Mouse (Mus musculus): ENCODE measurements at regions not wholly inside any gene's neighbourhood (a gene's known extent, or its start where the extent isn't known, plus 50 kb on each side); places are given as distances from the start of the nearest gene placed in this dataset.
A peak's percentile ranks its signal among the peaks of the same experiment; 100 is the strongest.
"Not testable (repeated sequence)": the region's sequence is repeated elsewhere in the genome, so short reads cannot be mapped to it uniquely, and the experiment has no call there.

DNA sequence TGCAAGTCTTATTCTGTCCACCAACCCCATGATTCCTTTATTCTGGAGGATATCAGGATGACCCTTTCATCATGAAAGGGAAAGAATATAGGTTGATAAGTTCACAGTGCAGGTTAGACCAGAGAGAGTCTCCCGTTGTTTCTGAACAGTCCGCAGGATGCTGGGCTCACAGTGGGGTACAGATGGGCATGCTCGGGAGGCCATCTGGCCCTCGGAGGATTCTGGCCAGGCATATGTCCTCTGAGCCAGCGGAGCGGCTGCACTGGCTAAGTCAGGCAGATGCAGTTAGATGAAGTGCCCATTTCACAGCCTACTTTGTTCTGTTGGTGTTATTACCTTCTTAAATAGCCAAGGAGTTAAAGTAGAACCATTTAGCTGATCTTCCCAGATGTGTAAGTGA is 135.3 kb upstream of the Tas2r119 start:
- Histone ChIP-seq H3K36me3 (no peaks in the 10 kb centered on the region), H3K9me3 (no peaks in the 10 kb centered on the region), H3K9ac (no peak overlapping the region), H3K4me1 (0 out of 2 replicates have a peak, but pooled peaks cover 6% of the 10 kb centered on the region), H3K27ac (peak overlapping the region; percentile 78; the same call in 1 of the 2 replicates), H3K4me3 (replicated peaks) (no peak overlapping the region), H3K4me2 (no peak overlapping the region), H3K27me3 (replicated peaks) (no peaks in the 10 kb centered on the region)
- no peak for ATAC-seq (ENCODE audit: insufficient read depth, low FRiP score, low read depth)
- 76% methylated on average over 6 of the region's 6 CpGs for WGBS

DNA sequence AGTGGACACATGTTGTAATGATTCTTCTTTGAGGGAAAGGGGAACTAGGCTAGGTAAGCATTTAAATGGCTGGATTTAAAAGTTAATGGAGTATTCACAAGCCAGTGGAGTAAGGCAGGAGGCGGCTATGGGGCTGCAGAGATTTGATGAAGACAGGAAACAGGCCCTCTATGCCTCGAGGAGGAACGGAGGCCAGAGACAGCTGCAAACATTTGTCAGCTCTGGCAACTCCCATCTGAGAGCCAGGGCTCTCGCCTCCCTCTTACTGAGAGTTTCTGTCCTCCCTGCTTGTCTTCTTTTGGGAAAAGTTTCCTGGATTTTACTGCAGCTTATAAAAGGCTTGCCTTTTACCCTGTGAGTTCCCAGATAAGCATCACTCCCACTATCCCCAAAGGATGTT is 134.9 kb upstream of the Tas2r119 start:
- no peak overlapping the region for H3K4me2 ChIP-seq
- H3K9me3 ChIP-seq, result no peaks in the 10 kb centered on the region
- no peak overlapping the region for H3K9ac ChIP-seq
- no peaks in the 10 kb centered on the region for H3K36me3 ChIP-seq
- WGBS, result 24% methylated on average over 4 of the region's 4 CpGs
- H3K27ac ChIP-seq, result peak overlapping the region; percentile 86; the same call in 1 of the 2 replicates
- 0 out of 2 replicates have a peak, but pooled peaks cover 6% of the 10 kb centered on the region for H3K4me1 ChIP-seq
- peak; percentile 60 for ATAC-seq (ENCODE audit: insufficient read depth, low FRiP score, low read depth)
- no peaks in the 10 kb centered on the region for H3K27me3 ChIP-seq (replicated peaks)
- no peak overlapping the region for H3K4me3 ChIP-seq (replicated peaks)

DNA sequence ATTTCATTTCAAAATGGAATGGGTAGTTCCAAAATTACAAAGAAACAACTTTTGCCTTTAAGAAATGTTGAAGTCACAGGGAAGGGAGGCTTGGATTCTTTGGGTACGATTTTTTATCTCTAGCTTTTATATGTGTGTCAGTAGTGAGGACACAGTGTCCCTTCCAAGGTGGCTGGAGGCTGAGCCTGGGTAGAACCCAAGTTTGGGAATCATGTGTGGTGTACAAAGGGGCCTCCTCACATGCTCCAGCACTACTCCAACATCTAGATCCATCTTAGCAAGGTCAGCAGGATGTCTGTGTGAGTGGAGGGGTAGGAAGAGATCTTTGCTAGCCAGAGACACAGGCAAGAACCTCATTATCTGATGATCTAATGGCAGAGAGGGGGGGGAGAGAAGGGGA is 134.5 kb upstream of the Tas2r119 start:
- H3K4me2 ChIP-seq, result no peak overlapping the region
- peak overlapping the region; percentile 86 for H3K27ac ChIP-seq
- 35% methylated on average over 1 of the region's 1 CpGs for WGBS
- 0 out of 2 replicates have a peak, but pooled peaks have one; percentile 9 for ATAC-seq (ENCODE audit: insufficient read depth, low FRiP score, low read depth)
- H3K36me3 ChIP-seq, result no peaks in the 10 kb centered on the region
- H3K9ac ChIP-seq, result no peak overlapping the region
- no peak overlapping the region for H3K4me3 ChIP-seq (replicated peaks)
- H3K4me1 ChIP-seq, result 0 out of 2 replicates have a peak, but pooled peaks cover 6% of the 10 kb centered on the region
- H3K27me3 ChIP-seq (replicated peaks), result no peaks in the 10 kb centered on the region
- no peaks in the 10 kb centered on the region for H3K9me3 ChIP-seq

DNA sequence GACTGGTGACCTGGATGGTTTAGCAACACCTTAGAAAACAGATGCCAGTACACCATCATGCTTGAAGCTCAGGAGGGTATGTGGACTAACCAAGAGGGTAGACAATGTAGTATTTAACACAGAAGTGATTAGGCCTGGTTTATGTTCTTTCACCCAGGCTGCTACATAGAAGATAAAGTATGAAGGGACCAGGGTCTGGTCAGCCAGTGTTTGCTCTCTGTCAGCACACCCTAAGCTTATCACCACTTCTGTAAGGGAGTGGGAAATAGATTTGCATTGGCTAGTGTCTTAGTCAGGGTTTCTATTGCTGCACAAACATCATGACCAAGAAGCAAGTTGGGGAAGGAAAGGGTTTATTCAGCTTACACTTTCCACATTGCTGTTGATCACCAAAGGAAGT is 133.9 kb upstream of the Tas2r119 start:
- Histone ChIP-seq H3K4me2 (no peak overlapping the region), H3K36me3 (no peaks in the 10 kb centered on the region), H3K4me1 (0 out of 2 replicates have a peak, but pooled peaks cover 6% of the 10 kb centered on the region), H3K9ac (no peak overlapping the region), H3K9me3 (no peaks in the 10 kb centered on the region), H3K27me3 (replicated peaks) (no peaks in the 10 kb centered on the region), H3K4me3 (replicated peaks) (no peak overlapping the region), H3K27ac (peak overlapping the region; percentile 86)
- peak; percentile 75 for ATAC-seq (ENCODE audit: insufficient read depth, low FRiP score, low read depth)

DNA sequence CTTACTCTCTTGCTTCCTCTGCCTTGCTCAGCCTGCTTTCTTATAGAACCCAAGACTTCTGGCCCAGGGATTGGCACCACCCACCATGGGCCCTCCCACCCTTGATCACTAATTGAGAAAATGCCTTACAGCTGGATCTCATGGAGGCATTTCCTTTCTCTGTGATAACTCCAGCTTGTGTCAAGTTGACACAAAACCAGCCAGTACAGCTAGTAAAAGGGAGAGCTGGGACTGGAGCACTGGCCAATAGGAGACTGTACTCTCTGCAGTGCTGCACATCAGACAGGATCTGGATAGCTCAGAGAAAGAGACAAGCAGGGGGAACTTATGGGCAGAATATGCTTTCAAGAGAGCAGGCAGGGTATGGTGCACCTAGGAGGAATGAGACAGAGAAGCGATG is 133.4 kb upstream of the Tas2r119 start:
- WGBS, result 94% methylated on average over 1 of the region's 1 CpGs
- not testable (repeated sequence) for H3K4me2 ChIP-seq; H3K27me3 ChIP-seq (replicated peaks); H3K9me3 ChIP-seq; H3K9ac ChIP-seq; ATAC-seq (ENCODE audit: insufficient read depth, low FRiP score, low read depth); H3K4me3 ChIP-seq (replicated peaks); H3K4me1 ChIP-seq; H3K36me3 ChIP-seq
- 0 out of 2 replicates have a peak overlapping the region, but pooled peaks have one; percentile 86 for H3K27ac ChIP-seq

DNA sequence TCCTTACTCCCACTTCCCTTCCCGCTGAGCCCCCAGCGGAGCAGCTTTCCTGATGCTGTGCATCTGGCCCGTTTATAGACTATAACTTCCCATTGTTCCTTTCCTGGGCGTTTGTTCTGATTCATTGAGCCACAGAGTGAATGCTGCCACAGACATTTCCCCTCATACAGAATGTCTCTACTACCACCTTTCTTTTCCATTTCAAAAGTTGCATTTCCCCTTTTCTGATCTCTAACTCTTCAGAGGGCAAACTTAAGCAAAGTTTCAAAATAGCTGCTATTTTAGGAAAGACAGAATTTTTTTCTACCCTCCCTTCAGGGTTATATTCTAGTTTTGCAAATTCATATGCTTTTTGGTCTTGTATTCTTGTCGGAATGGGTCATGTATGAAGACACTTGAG is 128.3 kb upstream of the Tas2r119 start:
- Histone ChIP-seq H3K27me3 (replicated peaks) (no peaks in the 10 kb centered on the region), H3K4me3 (replicated peaks) (no peak overlapping the region), H3K9ac (no peak overlapping the region), H3K4me2 (no peak overlapping the region), H3K4me1 (0 out of 2 replicates have a peak, but pooled peaks cover under 1% of the 10 kb centered on the region), H3K36me3 (no peaks in the 10 kb centered on the region), H3K27ac (no peak overlapping the region), H3K9me3 (no peaks in the 10 kb centered on the region)
- 48% methylated on average over 5 of the region's 5 CpGs for WGBS
- no peak for ATAC-seq (ENCODE audit: insufficient read depth, low FRiP score, low read depth)

DNA sequence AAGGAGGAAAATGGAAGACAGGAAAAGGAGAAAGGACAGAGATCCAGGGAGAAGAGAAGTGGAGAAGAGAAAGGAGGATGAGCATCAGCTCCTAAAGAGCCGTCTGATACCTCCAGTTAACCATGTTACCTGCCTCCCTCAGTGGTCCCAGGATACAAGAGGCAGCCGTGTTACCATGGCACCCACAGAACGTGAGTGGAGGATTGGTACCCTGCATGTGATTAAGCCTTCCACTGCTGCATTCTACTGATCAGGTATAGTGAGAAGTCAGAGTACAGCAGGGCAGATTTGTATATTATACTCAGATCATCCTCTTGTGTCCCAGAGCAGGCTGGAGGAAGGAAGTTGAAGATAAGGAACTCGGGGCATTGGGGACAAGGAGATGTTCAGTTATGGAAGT is 115.5 kb upstream of the Tas2r119 start:
- 74% methylated on average over 4 of the region's 4 CpGs for WGBS
- H3K36me3 ChIP-seq, result no peaks in the 10 kb centered on the region
- H3K27me3 ChIP-seq (replicated peaks), result no peaks in the 10 kb centered on the region
- no peak overlapping the region for H3K4me3 ChIP-seq (replicated peaks)
- H3K9ac ChIP-seq, result no peak overlapping the region
- H3K4me2 ChIP-seq, result no peak overlapping the region
- no peaks in the 10 kb centered on the region for H3K9me3 ChIP-seq
- no peak for ATAC-seq (ENCODE audit: insufficient read depth, low FRiP score, low read depth)
- no peaks in the 10 kb centered on the region for H3K4me1 ChIP-seq
- no peak overlapping the region for H3K27ac ChIP-seq

DNA sequence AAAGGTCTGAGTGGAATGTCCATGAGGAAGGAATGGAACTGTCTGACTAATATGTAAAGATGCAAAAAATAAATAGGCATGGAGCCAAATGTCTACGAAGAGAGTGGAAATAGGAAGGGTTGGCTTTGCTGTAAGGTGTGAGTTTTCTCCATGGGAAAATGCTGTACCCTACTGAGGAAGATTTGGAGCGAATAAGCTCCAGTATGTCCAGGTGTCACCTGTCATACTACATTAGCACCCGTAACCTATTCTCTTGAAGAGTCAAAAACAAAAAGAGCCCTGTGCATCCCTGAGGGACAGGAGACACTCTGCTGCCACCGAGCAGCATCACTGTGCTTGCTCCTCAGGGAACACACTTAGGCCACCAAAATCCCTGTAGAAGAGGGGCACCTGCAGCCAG is 95.0 kb upstream of the Tas2r119 start:
- H3K4me1 ChIP-seq, result no peaks in the 10 kb centered on the region
- no peak overlapping the region for H3K4me3 ChIP-seq (replicated peaks)
- H3K36me3 ChIP-seq, result no peaks in the 10 kb centered on the region
- H3K27me3 ChIP-seq (replicated peaks), result no peaks in the 10 kb centered on the region
- no peak overlapping the region for H3K27ac ChIP-seq
- ATAC-seq (ENCODE audit: insufficient read depth, low FRiP score, low read depth), result no peak
- H3K4me2 ChIP-seq, result no peak overlapping the region
- 86% methylated on average over 4 of the region's 4 CpGs for WGBS
- no peak overlapping the region for H3K9ac ChIP-seq
- no peaks in the 10 kb centered on the region for H3K9me3 ChIP-seq

DNA sequence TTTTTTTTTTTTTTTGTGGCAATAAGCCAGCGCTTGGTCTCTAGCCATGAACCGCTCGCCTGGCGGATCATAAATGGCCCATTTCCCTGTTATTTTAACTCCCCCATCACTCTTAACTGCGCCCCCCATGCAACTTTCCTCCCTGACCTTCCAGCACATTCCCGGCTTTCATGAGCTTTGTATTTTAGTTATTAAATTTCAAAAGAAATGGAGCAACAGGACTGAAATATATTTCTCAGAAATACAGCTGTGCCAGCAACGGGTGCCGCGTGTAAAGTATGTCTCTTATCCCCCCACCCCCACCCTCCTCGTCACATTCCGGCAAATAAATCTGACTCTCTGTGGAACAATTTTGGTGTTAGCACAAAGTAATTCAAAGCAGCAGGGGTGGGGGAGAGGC is 83.2 kb upstream of the Tas2r119 start:
- H3K27me3 ChIP-seq (replicated peaks), result no peaks in the 10 kb centered on the region
- WGBS, result 56% methylated on average over 11 of the region's 11 CpGs
- H3K4me2 ChIP-seq, result no peak overlapping the region
- H3K9me3 ChIP-seq, result no peaks in the 10 kb centered on the region
- no peaks in the 10 kb centered on the region for H3K4me1 ChIP-seq
- no peaks in the 10 kb centered on the region for H3K36me3 ChIP-seq
- H3K27ac ChIP-seq, result no peak overlapping the region
- no peak overlapping the region for H3K9ac ChIP-seq
- no peak for ATAC-seq (ENCODE audit: insufficient read depth, low FRiP score, low read depth)
- no peak overlapping the region for H3K4me3 ChIP-seq (replicated peaks)

DNA sequence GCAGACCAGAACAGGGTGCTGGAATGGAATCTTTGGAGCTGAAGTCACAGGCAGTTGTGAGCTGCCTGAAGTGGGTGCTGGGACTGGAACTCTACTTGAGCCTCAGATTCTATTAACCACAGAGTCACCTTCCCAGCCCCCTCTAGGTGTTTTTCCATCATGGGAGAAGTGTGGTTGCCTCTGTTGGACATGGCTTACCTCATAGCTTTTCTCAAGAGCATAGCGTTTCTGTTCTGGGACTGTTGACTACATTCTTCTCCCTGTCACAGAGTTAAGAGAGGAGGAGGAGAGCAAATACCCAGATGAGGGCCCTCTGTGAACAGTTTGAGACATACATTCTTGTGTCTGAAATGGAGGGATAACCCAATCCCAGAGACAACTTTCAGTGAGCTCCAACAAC is 81.5 kb upstream of the Tas2r119 start:
- Histone ChIP-seq H3K4me2 (no peak overlapping the region), H3K27ac (no peak overlapping the region), H3K36me3 (no peaks in the 10 kb centered on the region), H3K9ac (no peak overlapping the region), H3K4me1 (no peaks in the 10 kb centered on the region), H3K9me3 (no peaks in the 10 kb centered on the region), H3K4me3 (replicated peaks) (no peak overlapping the region), H3K27me3 (replicated peaks) (no peaks in the 10 kb centered on the region)
- ATAC-seq (ENCODE audit: insufficient read depth, low FRiP score, low read depth), result no peak
- 50% methylated on average over 1 of the region's 1 CpGs for WGBS

DNA sequence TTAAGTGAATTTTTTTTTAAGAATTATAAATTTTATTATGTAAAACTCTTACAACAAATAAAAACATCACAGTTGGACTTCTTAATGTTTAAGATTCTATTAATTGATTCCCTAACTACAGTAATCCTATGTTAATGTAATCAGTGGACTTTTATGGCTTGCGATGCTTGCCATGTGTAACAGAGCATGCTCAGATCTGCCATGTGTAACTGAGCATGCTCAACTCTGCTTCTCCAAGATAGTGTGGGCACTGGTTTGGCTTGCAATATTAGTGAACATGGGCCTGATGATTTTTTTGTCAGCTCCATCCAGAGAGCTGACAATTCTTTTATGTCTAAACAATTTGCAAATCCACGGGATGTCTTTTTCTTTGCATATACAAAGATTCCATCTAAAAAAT is 66.4 kb upstream of the Tas2r119 start:
- Histone ChIP-seq H3K4me3 (replicated peaks) (no peak overlapping the region), H3K4me2 (no peak overlapping the region), H3K9me3 (no peaks in the 10 kb centered on the region), H3K36me3 (no peaks in the 10 kb centered on the region), H3K27ac (no peak overlapping the region), H3K9ac (no peak overlapping the region), H3K27me3 (replicated peaks) (no peaks in the 10 kb centered on the region), H3K4me1 (no peaks in the 10 kb centered on the region)
- 77% methylated on average over 2 of the region's 2 CpGs for WGBS
- ATAC-seq (ENCODE audit: insufficient read depth, low FRiP score, low read depth), result no peak

Measured in stomach, embryonic 15.5 days (tissue).